Mouse (Mus musculus): ENCODE measurements around the gene Men1. TPM values are rescaled to one million over a fixed set of nuclear protein-coding genes. Genes with fewer than 3 reads are reported as not detected.

The Men1 gene
- polyA plus RNA-seq, 1 experiment from 2014 or later = 96.2 TPM

DNA sequence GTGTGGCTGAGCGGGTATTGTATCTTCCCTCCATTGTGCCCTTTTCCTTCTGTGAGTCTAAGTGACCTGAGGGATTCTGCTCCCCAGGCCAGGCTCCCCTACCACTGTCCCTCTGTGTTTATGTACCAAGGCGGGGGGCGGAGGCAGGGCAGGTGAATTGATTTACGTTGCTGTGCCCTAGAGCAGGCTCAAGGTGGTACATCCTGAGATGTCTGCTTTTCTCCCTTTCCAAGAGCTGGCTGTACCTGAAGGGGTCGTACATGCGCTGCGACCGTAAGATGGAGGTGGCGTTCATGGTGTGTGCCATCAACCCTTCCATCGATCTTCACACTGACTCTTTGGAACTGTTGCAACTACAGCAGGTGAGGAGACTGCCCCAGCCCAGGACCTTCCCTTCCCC lies 2.1 kb downstream of the Men1 start:
- Histone ChIP-seq H3K36me3 (ENCODE audit: insufficient read depth, low read length) (peaks cover 32% of the 10 kb centered on the region), H3K27me3 (ENCODE audit: insufficient read depth, low read length) (no peaks in the 10 kb centered on the region), H3K9ac (replicated peaks; ENCODE audit: low read length) (peak overlapping the region; percentile 85), H3K4me1 (ENCODE audit: insufficient read depth, low read length) (peaks cover 42% of the 10 kb centered on the region), H3K4me2 (replicated peaks; ENCODE audit: low read depth, low read length) (peak overlapping the region; percentile 94), H3K4me3 (ENCODE audit: low read length) (no peak overlapping the region), H3K9me3 (ENCODE audit: low read length) (no peaks in the 10 kb centered on the region), H3K27ac (ENCODE audit: low read length) (no peak overlapping the region)
- 89% methylated on average over 10 of the region's 10 CpGs for WGBS
- no peak for ATAC-seq (ENCODE audit: low FRiP score, low TSS enrichment)

DNA sequence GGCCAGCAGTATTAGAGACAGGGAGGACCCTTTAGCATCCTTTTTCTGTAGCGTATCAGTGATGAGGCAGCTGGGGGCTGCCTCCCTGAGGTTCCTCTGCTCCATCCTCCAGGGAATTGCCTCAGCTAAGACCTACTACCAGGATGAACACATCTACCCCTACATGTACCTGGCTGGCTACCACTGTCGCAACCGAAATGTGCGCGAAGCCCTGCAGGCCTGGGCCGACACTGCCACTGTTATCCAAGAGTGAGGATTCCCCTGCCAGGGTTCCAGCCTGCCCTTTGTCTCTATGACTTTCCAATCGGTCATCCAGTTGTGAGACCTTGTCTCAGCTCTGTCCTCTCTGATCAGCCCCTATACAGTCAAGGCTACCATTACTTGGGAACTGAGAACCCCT lies 3.4 kb downstream of the Men1 start:
- Histone ChIP-seq H3K9ac (replicated peaks; ENCODE audit: low read length) (no peak overlapping the region), H3K9me3 (ENCODE audit: low read length) (no peaks in the 10 kb centered on the region), H3K4me2 (replicated peaks; ENCODE audit: low read depth, low read length) (no peak overlapping the region), H3K4me1 (ENCODE audit: insufficient read depth, low read length) (peaks cover 42% of the 10 kb centered on the region), H3K27ac (ENCODE audit: low read length) (no peak overlapping the region), H3K27me3 (ENCODE audit: insufficient read depth, low read length) (no peaks in the 10 kb centered on the region), H3K4me3 (ENCODE audit: low read length) (no peak overlapping the region), H3K36me3 (ENCODE audit: insufficient read depth, low read length) (peaks cover 32% of the 10 kb centered on the region)
- WGBS = 98% methylated on average over 7 of the region's 7 CpGs
- ATAC-seq (ENCODE audit: low FRiP score, low TSS enrichment) = no peak

DNA sequence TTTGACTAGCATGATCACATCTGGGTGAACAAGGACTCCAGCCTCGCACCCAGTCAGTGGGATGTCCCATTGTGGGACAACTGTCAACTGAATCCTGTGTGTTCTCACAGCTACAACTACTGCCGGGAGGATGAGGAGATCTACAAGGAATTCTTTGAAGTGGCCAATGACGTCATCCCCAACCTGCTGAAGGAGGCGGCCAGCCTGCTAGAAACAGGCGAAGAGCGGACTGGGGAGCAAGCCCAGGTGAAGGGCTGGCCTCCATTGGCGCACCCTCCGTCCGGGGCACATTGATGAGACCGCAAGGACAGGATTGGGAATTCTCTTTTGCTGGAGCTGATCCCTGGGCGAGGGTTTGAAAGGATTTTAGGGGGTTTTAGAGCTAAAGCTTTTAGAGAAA lies 3.9 kb downstream of the Men1 start:
- Histone ChIP-seq H3K27me3 (ENCODE audit: insufficient read depth, low read length) (no peaks in the 10 kb centered on the region), H3K9me3 (ENCODE audit: low read length) (no peaks in the 10 kb centered on the region), H3K27ac (ENCODE audit: low read length) (no peak overlapping the region), H3K4me3 (ENCODE audit: low read length) (no peak overlapping the region), H3K4me1 (ENCODE audit: insufficient read depth, low read length) (peaks cover 46% of the 10 kb centered on the region), H3K4me2 (replicated peaks; ENCODE audit: low read depth, low read length) (no peak overlapping the region), H3K36me3 (ENCODE audit: insufficient read depth, low read length) (peaks cover 32% of the 10 kb centered on the region), H3K9ac (replicated peaks; ENCODE audit: low read length) (no peak overlapping the region)
- no peak for ATAC-seq (ENCODE audit: low FRiP score, low TSS enrichment)
- WGBS = 88% methylated on average over 11 of the region's 11 CpGs

DNA sequence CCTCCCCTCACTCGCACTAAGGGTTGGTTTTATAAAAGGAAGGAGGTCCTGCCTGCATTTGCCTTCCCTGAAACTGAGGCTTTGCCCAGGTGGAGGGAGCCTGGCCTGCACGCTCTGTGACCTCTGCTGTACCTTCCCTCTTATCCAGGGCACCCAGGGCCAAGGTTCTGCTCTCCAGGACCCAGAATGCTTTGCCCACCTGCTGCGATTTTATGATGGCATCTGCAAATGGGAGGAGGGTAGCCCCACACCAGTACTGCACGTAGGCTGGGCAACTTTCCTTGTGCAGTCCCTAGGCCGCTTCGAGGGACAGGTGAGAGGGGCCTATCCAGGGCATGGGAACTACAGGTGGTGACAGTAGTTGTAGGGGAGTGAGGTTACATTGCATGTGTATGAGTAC lies 4.4 kb downstream of the Men1 start:
- Histone ChIP-seq H3K4me2 (replicated peaks; ENCODE audit: low read depth, low read length) (no peak overlapping the region), H3K9me3 (ENCODE audit: low read length) (no peaks in the 10 kb centered on the region), H3K27me3 (ENCODE audit: insufficient read depth, low read length) (no peaks in the 10 kb centered on the region), H3K4me3 (ENCODE audit: low read length) (no peak overlapping the region), H3K4me1 (ENCODE audit: insufficient read depth, low read length) (peaks cover 43% of the 10 kb centered on the region), H3K27ac (ENCODE audit: low read length) (peak overlapping the region; percentile 65; the same call in 1 of the 2 replicates), H3K36me3 (ENCODE audit: insufficient read depth, low read length) (peaks cover 37% of the 10 kb centered on the region), H3K9ac (replicated peaks; ENCODE audit: low read length) (no peak overlapping the region)
- no peak for ATAC-seq (ENCODE audit: low FRiP score, low TSS enrichment)
- WGBS = 88% methylated on average over 6 of the region's 6 CpGs

GRCm38 (mm10) chr19:6339890-6340504 lies 5.2 kb downstream of the Men1 start:
- Histone ChIP-seq H3K4me1 (ENCODE audit: insufficient read depth, low read length) (peaks cover 40% of the 10 kb centered on the region), H3K4me3 (ENCODE audit: low read length) (peak overlapping the region; percentile 82), H3K9ac (replicated peaks; ENCODE audit: low read length) (peak overlapping the region; percentile 46), H3K4me2 (replicated peaks; ENCODE audit: low read depth, low read length) (peak overlapping the region; percentile 99), H3K27me3 (ENCODE audit: insufficient read depth, low read length) (no peaks in the 10 kb centered on the region), H3K9me3 (ENCODE audit: low read length) (no peaks in the 10 kb centered on the region), H3K27ac (ENCODE audit: low read length) (peak overlapping the region; percentile 65), H3K36me3 (ENCODE audit: insufficient read depth, low read length) (peaks cover 38% of the 10 kb centered on the region)
- 45% methylated on average over 15 of the region's 15 CpGs for WGBS
- 0 out of 2 replicates have a peak, but pooled peaks have one; percentile 29 for ATAC-seq (ENCODE audit: low FRiP score, low TSS enrichment)

GRCm38 (mm10) chr19:6340524-6341452 lies 6.0 kb downstream of the Men1 start, which contains the start of gene Map4k2:
Gene Map4k2, plus strand, starts transcription at chr19:6341135.
- ATAC-seq (ENCODE audit: low FRiP score, low TSS enrichment) = peak; percentile 75
- no peaks in the 10 kb centered on the region for H3K9me3 ChIP-seq (ENCODE audit: low read length)
- WGBS = 4% methylated on average over 50 of the region's 72 CpGs
- peaks cover 36% of the 10 kb centered on the region for H3K4me1 ChIP-seq (ENCODE audit: insufficient read depth, low read length)
- peak within 1 kb of the TSS; percentile 99 for H3K4me2 ChIP-seq (replicated peaks; ENCODE audit: low read depth, low read length)
- H3K36me3 ChIP-seq (ENCODE audit: insufficient read depth, low read length) = peaks cover 45% of the 10 kb centered on the region
- H3K4me3 ChIP-seq (ENCODE audit: low read length) = peak within 1 kb of the TSS; percentile 82
- peak within 1 kb of the TSS; percentile 77 for H3K9ac ChIP-seq (replicated peaks; ENCODE audit: low read length)
- peak within 1 kb of the TSS; percentile 65 for H3K27ac ChIP-seq (ENCODE audit: low read length)
- H3K27me3 ChIP-seq (ENCODE audit: insufficient read depth, low read length) = no peaks in the 10 kb centered on the region

GRCm38 (mm10) chr19:6341453-6342077 lies 6.8 kb downstream of the Men1 start:
- Histone ChIP-seq H3K4me1 (ENCODE audit: insufficient read depth, low read length) (peaks cover 29% of the 10 kb centered on the region), H3K4me3 (ENCODE audit: low read length) (peak overlapping the region; percentile 82), H3K9ac (replicated peaks; ENCODE audit: low read length) (peak overlapping the region; percentile 77), H3K27ac (ENCODE audit: low read length) (peak overlapping the region; percentile 65), H3K36me3 (ENCODE audit: insufficient read depth, low read length) (peaks cover 53% of the 10 kb centered on the region), H3K4me2 (replicated peaks; ENCODE audit: low read depth, low read length) (peak overlapping the region; percentile 99), H3K9me3 (ENCODE audit: low read length) (no peaks in the 10 kb centered on the region), H3K27me3 (ENCODE audit: insufficient read depth, low read length) (no peaks in the 10 kb centered on the region)
- 8% methylated on average over 23 of the region's 23 CpGs for WGBS
- ATAC-seq (ENCODE audit: low FRiP score, low TSS enrichment) = no peak; the same call in 1 of the 2 replicates

DNA sequence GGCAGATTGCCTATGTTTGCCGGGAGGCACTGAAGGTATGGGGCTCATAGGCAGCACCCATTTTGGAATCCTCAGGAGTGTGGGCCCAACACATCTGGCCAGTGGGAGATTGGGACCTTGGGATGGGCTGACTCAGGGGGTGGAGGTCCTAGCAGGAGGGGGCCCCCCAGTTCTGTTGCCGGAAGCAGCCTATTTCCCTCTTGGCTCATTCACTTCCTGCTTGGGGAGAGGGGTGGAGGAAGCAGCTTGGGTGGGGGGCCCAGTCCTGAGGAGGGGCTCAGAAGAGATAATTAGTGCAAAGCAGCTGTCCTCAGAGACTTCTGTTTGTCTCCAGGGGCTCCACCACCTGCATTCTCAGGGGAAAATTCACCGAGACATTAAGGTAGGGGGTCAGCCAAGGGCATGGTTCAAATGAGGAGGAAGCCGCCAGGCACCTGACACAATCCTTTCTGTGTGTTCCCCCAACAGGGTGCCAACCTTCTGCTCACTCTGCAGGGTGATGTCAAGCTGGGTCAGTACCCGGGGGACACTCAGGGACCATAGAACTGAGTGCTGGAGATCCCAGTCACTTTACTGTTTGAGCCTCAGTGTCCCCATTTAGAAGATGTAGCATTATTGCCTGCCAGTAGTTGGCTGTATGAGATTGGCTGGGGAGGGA lies 7.6 kb downstream of the Men1 start:
- Histone ChIP-seq H3K27me3 (ENCODE audit: insufficient read depth, low read length) (no peaks in the 10 kb centered on the region), H3K27ac (ENCODE audit: low read length) (no peak overlapping the region), H3K4me2 (replicated peaks; ENCODE audit: low read depth, low read length) (peak overlapping the region; percentile 99), H3K4me3 (ENCODE audit: low read length) (peak overlapping the region; percentile 82), H3K36me3 (ENCODE audit: insufficient read depth, low read length) (peaks cover 50% of the 10 kb centered on the region), H3K9ac (replicated peaks; ENCODE audit: low read length) (no peak overlapping the region), H3K4me1 (ENCODE audit: insufficient read depth, low read length) (peaks cover 22% of the 10 kb centered on the region), H3K9me3 (ENCODE audit: low read length) (no peaks in the 10 kb centered on the region)
- 72% methylated on average over 5 of the region's 5 CpGs for WGBS
- no peak for ATAC-seq (ENCODE audit: low FRiP score, low TSS enrichment)

GRCm38 (mm10) chr19:6343066-6343925 lies 8.5 kb downstream of the Men1 start:
- H3K4me1 ChIP-seq (ENCODE audit: insufficient read depth, low read length) = peaks cover 25% of the 10 kb centered on the region
- 76% methylated on average over 19 of the region's 19 CpGs for WGBS
- H3K27ac ChIP-seq (ENCODE audit: low read length) = no peak overlapping the region
- H3K4me2 ChIP-seq (replicated peaks; ENCODE audit: low read depth, low read length) = no peak overlapping the region
- H3K9me3 ChIP-seq (ENCODE audit: low read length) = no peaks in the 10 kb centered on the region
- ATAC-seq (ENCODE audit: low FRiP score, low TSS enrichment) = no peak
- H3K36me3 ChIP-seq (ENCODE audit: insufficient read depth, low read length) = peaks cover 44% of the 10 kb centered on the region
- H3K27me3 ChIP-seq (ENCODE audit: insufficient read depth, low read length) = no peaks in the 10 kb centered on the region
- no peak overlapping the region for H3K4me3 ChIP-seq (ENCODE audit: low read length)
- H3K9ac ChIP-seq (replicated peaks; ENCODE audit: low read length) = no peak overlapping the region

Measured in kidney, embryonic 16.5 days (tissue).